Mouse (Mus musculus): ENCODE data around the gene Nr6a1. TPM values are rescaled to one million over a fixed set of nuclear protein-coding genes. Genes with fewer than 3 reads are reported as not detected.

Nr6a1 gene
- polyA plus RNA-seq, 1 experiment = 4.3 TPM

GRCm38 (mm10) chr2:38782731-38783130 is 144.8 kb downstream of the Nr6a1 start:
- no peaks in the 10 kb centered on the region for H3K4me1 ChIP-seq (ENCODE audit: control insufficient read depth, insufficient read depth, low read length)
- H3K27ac ChIP-seq (ENCODE audit: control insufficient read depth, insufficient read depth, low read depth, low read length, poor library complexity) = no peak overlapping the region
- TF ChIP-seq CTCF (IDR thresholded peaks at IDR 0.05; ENCODE audit: control insufficient read depth, insufficient read depth, low read length) (no peak), POLR2A (IDR thresholded peaks at IDR 0.05; ENCODE audit: borderline replicate concordance, control insufficient read depth, low read depth, low read length) (no peak)
- WGBS = 71% methylated on average over 1 of the region's 1 CpGs
- no peak overlapping the region for H3K4me3 ChIP-seq (replicated peaks; ENCODE audit: control insufficient read depth, low read depth, low read length)

GRCm38 (mm10) chr2:38781945-38782720 is 145.4 kb downstream of the Nr6a1 start:
- no peak overlapping the region for H3K27ac ChIP-seq (ENCODE audit: control insufficient read depth, insufficient read depth, low read depth, low read length, poor library complexity)
- TF ChIP-seq POLR2A (IDR thresholded peaks at IDR 0.05; ENCODE audit: borderline replicate concordance, control insufficient read depth, low read depth, low read length) = no peak
- no peak for TF ChIP-seq CTCF (IDR thresholded peaks at IDR 0.05; ENCODE audit: control insufficient read depth, insufficient read depth, low read length)
- no peak overlapping the region for H3K4me3 ChIP-seq (replicated peaks; ENCODE audit: control insufficient read depth, low read depth, low read length)
- WGBS = 51% methylated on average over 6 of the region's 6 CpGs
- H3K4me1 ChIP-seq (ENCODE audit: control insufficient read depth, insufficient read depth, low read length) = no peaks in the 10 kb centered on the region

- WGBS = 39% methylated on average over 2 of the region's 2 CpGs
- no peaks in the 10 kb centered on the region for H3K4me1 ChIP-seq (ENCODE audit: control insufficient read depth, insufficient read depth, low read length)
Measured at GRCm38 (mm10) chr2:38779939-38780338, 147.5 kb downstream of the Nr6a1 start.

GRCm38 (mm10) chr2:38777326-38777725 is 150.2 kb downstream of the Nr6a1 start:
- 56% methylated on average over 2 of the region's 2 CpGs for WGBS
- TF ChIP-seq CTCF (IDR thresholded peaks at IDR 0.05; ENCODE audit: control insufficient read depth, insufficient read depth, low read length) = no peak
- Histone ChIP-seq H3K27ac (ENCODE audit: control insufficient read depth, insufficient read depth, low read depth, low read length, poor library complexity) (no peak overlapping the region), H3K4me1 (ENCODE audit: control insufficient read depth, insufficient read depth, low read length) (no peaks in the 10 kb centered on the region), H3K4me3 (replicated peaks; ENCODE audit: control insufficient read depth, low read depth, low read length) (no peak overlapping the region)

More at GRCm38 (mm10) chr2:38779939-38780338, 147.5 kb downstream of the Nr6a1 start:
- Histone ChIP-seq H3K4me3 (replicated peaks; ENCODE audit: control insufficient read depth, low read depth, low read length) (no peak overlapping the region), H3K27ac (ENCODE audit: control insufficient read depth, insufficient read depth, low read depth, low read length, poor library complexity) (no peak overlapping the region)
- TF ChIP-seq CTCF (IDR thresholded peaks at IDR 0.05; ENCODE audit: control insufficient read depth, insufficient read depth, low read length) (no peak), POLR2A (IDR thresholded peaks at IDR 0.05; ENCODE audit: borderline replicate concordance, control insufficient read depth, low read depth, low read length) (no peak)

GRCm38 (mm10) chr2:38774936-38775335 is 152.6 kb downstream of the Nr6a1 start:
- H3K4me3 ChIP-seq (replicated peaks; ENCODE audit: control insufficient read depth, low read depth, low read length) = no peak overlapping the region
- 64% methylated on average over 2 of the region's 2 CpGs for WGBS
- no peak for TF ChIP-seq CTCF (IDR thresholded peaks at IDR 0.05; ENCODE audit: control insufficient read depth, insufficient read depth, low read length)
- TF ChIP-seq POLR2A (IDR thresholded peaks at IDR 0.05; ENCODE audit: borderline replicate concordance, control insufficient read depth, low read depth, low read length) = no peak
- H3K4me1 ChIP-seq (ENCODE audit: control insufficient read depth, insufficient read depth, low read length) = no peaks in the 10 kb centered on the region
- H3K27ac ChIP-seq (ENCODE audit: control insufficient read depth, insufficient read depth, low read depth, low read length, poor library complexity) = no peak overlapping the region

- Histone ChIP-seq H3K27ac (ENCODE audit: control insufficient read depth, insufficient read depth, low read depth, low read length, poor library complexity) (no peak overlapping the region), H3K4me1 (ENCODE audit: control insufficient read depth, insufficient read depth, low read length) (no peaks in the 10 kb centered on the region), H3K4me3 (replicated peaks; ENCODE audit: control insufficient read depth, low read depth, low read length) (no peak overlapping the region)
- TF ChIP-seq POLR2A (IDR thresholded peaks at IDR 0.05; ENCODE audit: borderline replicate concordance, control insufficient read depth, low read depth, low read length) = no peak
- no peak for TF ChIP-seq CTCF (IDR thresholded peaks at IDR 0.05; ENCODE audit: control insufficient read depth, insufficient read depth, low read length)
- WGBS = 77% methylated on average over 2 of the region's 2 CpGs
Measured at GRCm38 (mm10) chr2:38771478-38771797, 156.1 kb downstream of the Nr6a1 start.

- Histone ChIP-seq H3K4me1 (ENCODE audit: control insufficient read depth, insufficient read depth, low read length) (no peaks in the 10 kb centered on the region), H3K4me3 (replicated peaks; ENCODE audit: control insufficient read depth, low read depth, low read length) (no peak overlapping the region), H3K27ac (ENCODE audit: control insufficient read depth, insufficient read depth, low read depth, low read length, poor library complexity) (no peak overlapping the region)
- TF ChIP-seq POLR2A (IDR thresholded peaks at IDR 0.05; ENCODE audit: borderline replicate concordance, control insufficient read depth, low read depth, low read length) = no peak
- no peak for TF ChIP-seq CTCF (IDR thresholded peaks at IDR 0.05; ENCODE audit: control insufficient read depth, insufficient read depth, low read length)
- WGBS = 78% methylated on average over 5 of the region's 5 CpGs
Measured at GRCm38 (mm10) chr2:38770772-38771477, 156.6 kb downstream of the Nr6a1 start.

GRCm38 (mm10) chr2:38767177-38767931 is 160.1 kb downstream of the Nr6a1 start:
- Histone ChIP-seq H3K4me1 (ENCODE audit: control insufficient read depth, insufficient read depth, low read length) (no peaks in the 10 kb centered on the region), H3K27ac (ENCODE audit: control insufficient read depth, insufficient read depth, low read depth, low read length, poor library complexity) (no peak overlapping the region), H3K4me3 (replicated peaks; ENCODE audit: control insufficient read depth, low read depth, low read length) (no peak overlapping the region)
- 77% methylated on average over 4 of the region's 4 CpGs for WGBS
- TF ChIP-seq CTCF (IDR thresholded peaks at IDR 0.05; ENCODE audit: control insufficient read depth, insufficient read depth, low read length) (no peak), POLR2A (IDR thresholded peaks at IDR 0.05; ENCODE audit: borderline replicate concordance, control insufficient read depth, low read depth, low read length) (no peak)
